Mouse (Mus musculus) retina, postnatal 7 days (tissue): ENCODE measurements around the gene Arv1.

Experiments
- DNase-seq: peaks from one replicate; pipeline ENCODE4 v3.0.0-alpha.2; 2012; ENCODE audit warnings: low read depth, low spot score

Gene Arv1

GRCm38 (mm10) chr8:124721862-124722515, at the start of gene Arv1, which contains the start of gene Ttc13:
Gene Arv1 (plus strand): TSS chr8:124722139.
Gene Ttc13 (minus strand): TSS chr8:124721983.
- DNase-seq: peak; percentile 93

DNA sequence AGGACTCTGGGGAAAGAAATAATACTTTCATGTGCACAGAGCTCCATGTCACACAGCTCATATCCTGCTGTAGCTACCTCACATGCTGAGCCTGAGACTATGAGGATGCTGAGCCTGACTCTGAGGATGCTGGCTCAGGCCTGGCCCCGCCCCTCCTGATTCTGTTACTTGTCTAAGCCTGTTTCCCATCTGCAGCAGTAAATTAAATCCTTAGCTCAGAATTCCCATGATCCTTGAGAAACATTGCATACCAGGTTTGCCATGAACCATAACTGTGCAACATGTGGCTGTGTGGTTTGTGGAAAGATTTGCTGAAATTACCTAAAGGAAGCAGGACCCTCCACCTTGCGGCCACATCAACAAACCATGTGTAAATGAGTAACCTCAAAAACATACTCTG, 49.6 kb upstream of the Arv1 start:
- no peak for DNase-seq

GRCm38 (mm10) chr8:124676661-124677060, 45.3 kb upstream of the Arv1 start:
- no peak for DNase-seq

DNA sequence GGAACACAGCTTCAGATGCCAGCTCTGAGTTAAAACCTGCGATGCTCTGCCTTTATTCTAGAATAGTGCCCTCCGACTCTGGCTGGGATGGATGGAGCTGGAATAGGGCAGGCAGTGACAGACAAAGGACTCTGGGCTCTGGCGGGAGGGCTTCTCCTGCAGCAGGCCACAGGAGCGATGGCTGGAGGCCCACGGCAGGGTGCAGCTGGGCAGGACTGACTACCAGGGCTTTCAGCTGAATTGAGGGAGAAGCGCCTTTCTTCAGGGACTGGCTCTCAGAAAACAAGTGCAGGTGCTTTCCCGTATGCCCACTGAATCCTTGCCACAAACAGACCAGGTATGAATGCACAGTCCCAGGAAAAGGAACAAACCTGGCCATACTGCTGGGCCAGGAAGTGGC, 44.9 kb upstream of the Arv1 start:
- no peak for DNase-seq

DNA sequence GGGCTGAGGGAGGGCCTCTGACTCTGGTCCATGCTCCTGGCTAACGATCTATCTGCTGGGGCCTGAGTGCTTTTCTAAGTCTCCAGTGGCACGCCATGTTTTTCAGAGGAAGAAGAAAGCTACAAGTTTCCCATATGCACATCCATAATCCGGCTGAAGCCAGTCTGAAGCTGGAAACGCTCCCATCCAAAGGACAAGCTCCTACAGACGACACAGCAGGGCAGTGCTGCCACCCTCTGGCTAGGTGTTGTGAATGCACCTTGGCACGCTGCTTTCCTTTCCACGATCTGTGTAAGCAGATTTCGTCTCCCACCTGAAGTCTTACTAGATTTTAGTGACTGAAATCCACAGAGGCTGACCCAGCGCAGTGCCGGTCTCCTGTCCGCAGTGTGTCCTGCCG, 44.5 kb upstream of the Arv1 start:
- peak; percentile 81 for DNase-seq

DNA sequence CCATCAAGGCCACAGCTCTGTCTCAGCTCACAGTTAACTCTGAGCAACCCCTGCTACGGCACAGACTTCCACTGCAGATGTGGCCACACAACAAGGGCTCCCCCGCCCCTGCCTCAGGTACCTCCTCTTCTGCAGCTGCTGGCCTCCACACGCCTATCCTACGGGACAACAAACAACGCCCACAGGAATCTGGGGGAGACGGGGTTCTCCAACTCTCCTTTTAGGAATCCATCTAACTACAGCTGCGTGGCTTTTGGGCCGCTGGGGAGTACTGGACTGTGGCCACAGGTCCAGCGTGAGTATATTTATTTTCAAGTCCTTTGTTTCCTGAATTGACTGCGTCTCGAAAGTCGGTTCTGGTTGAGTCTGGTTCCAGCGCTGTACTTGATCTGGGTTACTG, 43.7 kb upstream of the Arv1 start:
- DNase-seq: no peak

DNA sequence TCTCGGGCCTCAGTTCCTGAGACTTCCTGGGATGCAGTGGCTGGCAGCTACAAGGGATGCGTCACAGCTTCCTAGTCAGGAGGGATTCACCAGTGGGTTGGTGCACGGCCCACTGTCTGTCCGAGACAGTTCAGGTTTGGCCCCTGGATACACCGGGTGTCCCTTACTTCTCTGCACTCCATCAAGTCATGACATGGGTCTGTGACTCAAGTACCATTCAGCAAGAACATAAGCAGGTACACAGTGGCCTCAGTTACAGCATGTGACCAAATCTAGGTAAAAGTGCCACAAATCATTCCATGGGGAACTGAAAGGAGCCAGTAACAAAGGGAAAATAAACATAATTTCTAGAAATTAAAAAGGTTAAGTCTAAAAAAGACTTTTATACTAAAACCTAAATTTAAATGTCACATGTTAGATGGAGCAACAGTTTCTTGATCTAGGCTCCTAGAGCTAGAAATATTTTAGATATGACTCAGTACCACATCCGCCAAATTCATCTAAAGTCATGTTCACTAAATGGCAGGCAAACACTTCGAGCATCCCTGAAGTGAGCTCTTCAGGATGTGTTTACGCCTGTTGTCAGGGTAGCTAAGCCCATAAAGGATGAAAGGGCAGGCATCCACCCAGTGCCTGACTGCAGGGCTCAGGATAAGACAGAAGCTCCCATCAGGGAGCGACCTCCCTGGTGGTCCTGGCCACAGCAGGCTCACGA, 40.7 kb upstream of the Arv1 start:
- no peak for DNase-seq

- no peak for DNase-seq
Measured at GRCm38 (mm10) chr8:124681792-124682157, 40.2 kb upstream of the Arv1 start.

- no peak for DNase-seq
Measured at GRCm38 (mm10) chr8:124682218-124682617, 39.7 kb upstream of the Arv1 start.

- DNase-seq: no peak
Measured at GRCm38 (mm10) chr8:124688899-124689298, 33.0 kb upstream of the Arv1 start.

DNA sequence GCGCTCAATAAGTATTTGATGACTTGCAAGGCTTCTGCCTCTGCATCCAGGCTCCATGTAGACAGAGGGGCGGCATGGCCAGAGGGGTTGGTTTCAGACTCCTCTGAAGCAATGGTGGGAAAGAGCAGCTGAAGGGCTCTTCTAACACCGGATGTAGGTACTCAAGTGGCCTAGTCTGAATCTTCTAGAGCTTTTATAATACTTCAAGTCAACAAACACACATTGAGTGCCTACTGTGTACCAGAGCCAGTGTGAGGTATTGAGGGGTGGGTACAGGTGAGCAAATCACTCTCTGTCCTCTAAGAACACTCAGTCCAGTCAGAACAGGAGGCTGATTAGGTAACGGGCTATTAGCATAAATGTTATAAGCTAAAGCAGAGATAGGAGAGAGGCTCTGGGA, 30.2 kb upstream of the Arv1 start:
- no peak for DNase-seq

GRCm38 (mm10) chr8:124695424-124696100, 26.4 kb upstream of the Arv1 start:
- no peak for DNase-seq

- DNase-seq: no peak
Measured at GRCm38 (mm10) chr8:124700271-124700670, 21.7 kb upstream of the Arv1 start.

DNA sequence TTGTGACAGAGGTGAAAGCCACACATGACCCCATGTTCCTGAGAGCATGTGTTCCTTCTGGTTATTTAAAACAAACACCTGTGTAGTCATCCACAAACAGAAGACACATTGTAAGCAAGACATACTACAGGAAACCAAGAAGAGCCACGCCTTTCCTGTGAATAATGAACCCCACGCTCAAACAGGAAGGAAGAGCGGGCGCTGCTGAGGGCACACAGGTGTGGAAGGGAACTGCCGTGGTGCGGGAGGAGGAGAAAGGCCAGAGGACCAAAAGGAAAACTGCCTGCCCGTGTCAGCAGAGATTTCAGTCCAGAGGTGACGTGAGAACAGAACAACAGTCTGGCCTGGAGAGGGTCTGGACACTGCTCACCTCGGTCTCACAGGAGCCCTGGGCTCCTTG, 20.9 kb upstream of the Arv1 start:
- no peak for DNase-seq

GRCm38 (mm10) chr8:124702183-124702582, 19.8 kb upstream of the Arv1 start:
- DNase-seq: no peak

GRCm38 (mm10) chr8:124703526-124703925, 18.4 kb upstream of the Arv1 start:
- no peak for DNase-seq

DNA sequence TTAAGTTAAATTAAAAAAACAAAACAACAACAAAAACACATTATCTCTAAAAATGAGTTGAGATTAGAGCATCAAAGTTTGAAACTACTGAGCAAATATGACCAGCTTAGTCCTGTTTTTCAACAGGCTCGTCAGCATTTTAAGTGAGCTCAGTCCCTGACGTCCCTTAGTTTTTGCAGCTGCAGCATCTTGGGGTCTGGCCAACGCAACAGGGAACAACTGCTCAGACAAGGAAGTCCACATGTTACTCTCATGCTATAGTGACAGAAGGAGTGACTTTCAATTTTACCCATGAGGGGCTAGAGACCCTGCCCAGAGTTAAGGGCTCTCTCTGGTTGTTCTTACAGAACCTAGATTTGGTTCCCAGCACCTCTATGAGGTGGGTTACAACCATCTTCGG, 17.6 kb upstream of the Arv1 start:
- DNase-seq: no peak

DNA sequence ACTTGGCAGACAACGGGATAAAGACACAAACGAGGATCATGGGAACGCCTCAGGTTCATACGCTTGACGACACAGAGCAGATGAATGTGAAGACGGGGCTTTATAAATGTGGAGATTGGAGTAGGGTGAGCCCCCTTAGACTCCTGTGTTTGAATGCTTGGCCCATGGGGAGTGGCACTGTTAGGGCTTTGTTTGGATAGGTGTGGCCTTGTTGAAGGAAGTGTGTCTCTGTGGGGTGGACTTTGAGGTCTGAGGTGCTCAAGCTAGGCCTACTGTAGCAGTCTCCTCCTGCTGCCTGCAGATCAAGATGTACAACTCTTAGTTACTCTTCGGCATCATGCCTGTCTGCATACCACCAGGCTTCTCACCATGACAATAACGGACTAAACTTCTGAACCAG, 16.1 kb upstream of the Arv1 start:
- no peak for DNase-seq

GRCm38 (mm10) chr8:124713207-124713606, 8.7 kb upstream of the Arv1 start:
- no peak for DNase-seq

DNA sequence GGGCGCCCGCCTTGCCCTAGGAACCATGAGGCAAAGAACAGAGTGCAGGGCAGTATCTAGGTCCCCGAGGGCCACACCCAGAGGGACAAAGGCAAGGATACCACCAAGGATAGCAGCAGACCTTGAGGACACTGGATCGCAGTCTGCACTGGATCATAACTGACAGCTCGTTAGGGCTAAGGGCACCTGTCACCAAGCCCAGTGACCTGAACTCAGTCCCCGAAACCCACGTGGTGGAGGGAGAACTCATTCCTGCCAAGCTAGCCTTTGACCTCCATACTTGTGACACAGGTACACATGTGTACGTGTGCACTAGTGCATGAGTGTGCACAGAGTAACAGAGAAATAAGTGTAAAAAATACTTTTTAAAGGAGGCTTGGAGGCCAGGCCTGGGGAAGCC, 6.2 kb upstream of the Arv1 start:
- no peak for DNase-seq

DNA sequence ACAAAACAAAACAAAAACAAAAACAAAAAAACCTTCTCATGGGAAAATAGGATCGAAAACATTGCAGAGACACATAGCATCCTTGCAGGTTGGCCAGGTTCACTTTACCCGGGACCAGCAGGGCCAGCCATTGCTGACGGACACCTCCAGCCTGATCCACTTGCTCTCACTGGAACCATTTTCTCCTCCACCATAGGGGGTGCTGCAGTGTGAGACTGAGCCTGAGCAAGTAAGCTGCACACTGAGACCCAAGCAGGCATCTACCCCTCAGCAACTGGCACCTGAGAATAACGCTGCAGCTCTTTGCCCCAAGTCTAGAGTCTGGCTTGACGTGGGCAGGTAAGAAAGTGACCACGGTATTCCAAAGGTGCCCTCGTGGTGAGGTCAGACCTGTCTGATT, 1.8 kb upstream of the Arv1 start:
- DNase-seq: no peak

GRCm38 (mm10) chr8:124720938-124721861, 739 bp upstream of the Arv1 start:
- DNase-seq: no peak
